Mouse (Mus musculus) ES-CJ7 (cell line): Measurements from ENCODE around the gene Prph2.

ENCODE experiments used
- DNase-seq: peaks from one replicate; pipeline ENCODE4 v3.0.0; 2011; ENCODE audit warnings: low read depth, low spot score

Gene Prph2

GRCm38 (mm10) chr17:46910186-46910585, at the start of gene Prph2:
Gene Prph2, plus strand, starts transcription at chr17:46910459.
- DNase-seq: no peak

GRCm38 (mm10) chr17:46864566-46865195, 45.6 kb upstream of the Prph2 start:
- no peak for DNase-seq

- no peak for DNase-seq
Measured at GRCm38 (mm10) chr17:46866836-46867235, 43.4 kb upstream of the Prph2 start.

GRCm38 (mm10) chr17:46870204-46870798, 40.0 kb upstream of the Prph2 start:
- no peak for DNase-seq

- no peak for DNase-seq
Measured at GRCm38 (mm10) chr17:46870913-46871312, 39.3 kb upstream of the Prph2 start.

- DNase-seq: no peak
Measured at GRCm38 (mm10) chr17:46872806-46873205, 37.5 kb upstream of the Prph2 start.

- DNase-seq: no peak
Measured at GRCm38 (mm10) chr17:46874133-46874532, 36.1 kb upstream of the Prph2 start.

GRCm38 (mm10) chr17:46875626-46876025, 34.6 kb upstream of the Prph2 start:
- peak; percentile 61 for DNase-seq

GRCm38 (mm10) chr17:46876371-46876950, 33.8 kb upstream of the Prph2 start:
- peak; percentile 86 for DNase-seq

GRCm38 (mm10) chr17:46877061-46877460, 33.2 kb upstream of the Prph2 start:
- DNase-seq: no peak

- no peak for DNase-seq
Measured at GRCm38 (mm10) chr17:46879841-46880311, 30.4 kb upstream of the Prph2 start.

GRCm38 (mm10) chr17:46880322-46880721, 29.9 kb upstream of the Prph2 start:
- no peak for DNase-seq

GRCm38 (mm10) chr17:46881728-46882127, 28.5 kb upstream of the Prph2 start:
- DNase-seq: no peak

GRCm38 (mm10) chr17:46883107-46883506, 27.2 kb upstream of the Prph2 start:
- DNase-seq: no peak

- DNase-seq: no peak
Measured at GRCm38 (mm10) chr17:46884766-46885165, 25.5 kb upstream of the Prph2 start.

GRCm38 (mm10) chr17:46885218-46885909, 24.9 kb upstream of the Prph2 start:
- no peak for DNase-seq

GRCm38 (mm10) chr17:46885910-46886643, 24.2 kb upstream of the Prph2 start:
- no peak for DNase-seq

- DNase-seq: peak; percentile 85
Measured at GRCm38 (mm10) chr17:46888511-46889212, 21.6 kb upstream of the Prph2 start.

- DNase-seq: peak; percentile 50
Measured at GRCm38 (mm10) chr17:46889450-46890084, 20.7 kb upstream of the Prph2 start.

- DNase-seq: peak; percentile 98
Measured at GRCm38 (mm10) chr17:46890116-46890815, 20.0 kb upstream of the Prph2 start, which contains the start of gene Tbcc. Gene Tbcc, plus strand, starts transcription at chr17:46890684.
